Mouse (Mus musculus): Measurements from ENCODE around the gene Pxn.
"Not testable (repeated sequence)": the region's sequence is repeated elsewhere in the genome, so short reads cannot be mapped to it uniquely, and the experiment has no call there.

Pxn gene

GRCm38 (mm10) chr5:115554536-115555291 is 48.2 kb downstream of the Pxn start:
- no peak for DNase-seq

- DNase-seq: peak in 1 of 2 experiments; percentile 57
Measured at GRCm38 (mm10) chr5:115556217-115556616, 49.7 kb downstream of the Pxn start.

- no peak for DNase-seq
Measured at GRCm38 (mm10) chr5:115558182-115558794, 51.8 kb downstream of the Pxn start.

GRCm38 (mm10) chr5:115559237-115560101 is 53.0 kb downstream of the Pxn start, which contains the start of gene Rplp0:
Rplp0 (plus strand) TSS chr5:115559467.
- DNase-seq: peak; percentile 99 to 100

GRCm38 (mm10) chr5:115560336-115560905 is 53.9 kb downstream of the Pxn start:
- no peak for DNase-seq

GRCm38 (mm10) chr5:115563771-115564585 is 57.5 kb downstream of the Pxn start:
- DNase-seq: no peak

GRCm38 (mm10) chr5:115564737-115565393 is 58.4 kb downstream of the Pxn start, which contains the start of gene Gcn1l1:
Gcn1l1 (plus strand) TSS chr5:115565254.
- DNase-seq: peak; percentile 65 to 80

- DNase-seq: no peak
Measured at GRCm38 (mm10) chr5:115565403-115565802, 58.9 kb downstream of the Pxn start.

GRCm38 (mm10) chr5:115568681-115569080 is 62.2 kb downstream of the Pxn start:
- no peak for DNase-seq

- no peak for DNase-seq
Measured at GRCm38 (mm10) chr5:115569308-115569707, 62.8 kb downstream of the Pxn start.

- no peak for DNase-seq
Measured at GRCm38 (mm10) chr5:115569721-115570120, 63.2 kb downstream of the Pxn start.

- DNase-seq: no peak
Measured at GRCm38 (mm10) chr5:115571086-115571485, 64.6 kb downstream of the Pxn start.

GRCm38 (mm10) chr5:115572679-115573535 is 66.4 kb downstream of the Pxn start:
- DNase-seq: no peak

- no peak for DNase-seq
Measured at GRCm38 (mm10) chr5:115574992-115575391, 68.5 kb downstream of the Pxn start.

- not testable (repeated sequence) for DNase-seq
Measured at GRCm38 (mm10) chr5:115577686-115578085, 71.2 kb downstream of the Pxn start.

- no peak for DNase-seq
Measured at GRCm38 (mm10) chr5:115578922-115579321, 72.4 kb downstream of the Pxn start.

- no peak for DNase-seq
Measured at GRCm38 (mm10) chr5:115579363-115579762, 72.9 kb downstream of the Pxn start.

GRCm38 (mm10) chr5:115580229-115581001 is 73.9 kb downstream of the Pxn start:
- no peak for DNase-seq

- DNase-seq: no peak
Measured at GRCm38 (mm10) chr5:115581662-115582061, 75.2 kb downstream of the Pxn start.

GRCm38 (mm10) chr5:115585616-115586015 is 79.1 kb downstream of the Pxn start:
- DNase-seq: no peak

Measured in spleen, adult 18-20 months (tissue).